ENCODE assay signal across 8 mouse cellular contexts in genomic region chr8:126806181-126806560, GRCm38 (mm10).
DNase-seq lines count a peak whose midpoint lies in the region; ATAC-seq and TF ChIP-seq lines count a peak whose summit lies in the region.

No protein-coding gene starts in this region.

- no peak for ATAC-seq in forebrain, embryonic 15.5 days (replicated peaks)
- no peak for ATAC-seq in forebrain, postnatal 0 days
- no peak for ATAC-seq in lung, embryonic 15.5 days (ENCODE audit: borderline replicate concordance, extremely low read depth, low FRiP score, low TSS enrichment)
- no peak for ATAC-seq in hindbrain, embryonic 14.5 days (ENCODE audit: low FRiP score)
- no peak for ATAC-seq in liver, embryonic 16.5 days (ENCODE audit: low read depth)

- 86% methylated on average over 3 of the region's 3 CpGs for WGBS in forebrain, embryonic 15.5 days
- WGBS in forebrain, postnatal 0 days = 87% methylated on average over 3 of the region's 3 CpGs
- WGBS in lung, embryonic 15.5 days = 60% methylated on average over 3 of the region's 3 CpGs
- 94% methylated on average over 3 of the region's 3 CpGs for WGBS in hindbrain, embryonic 14.5 days
- WGBS in liver, embryonic 16.5 days (ENCODE audit: insufficient replicate concordance) = 37% methylated on average over 3 of the region's 3 CpGs

- H3K36me3 ChIP-seq in forebrain, embryonic 15.5 days = no peaks in the 10 kb centered on the region
- no peaks in the 10 kb centered on the region for H3K36me3 ChIP-seq in forebrain, postnatal 0 days (ENCODE audit: insufficient read depth)
- H3K36me3 ChIP-seq in lung, embryonic 15.5 days = no peaks in the 10 kb centered on the region
- no peaks in the 10 kb centered on the region for H3K36me3 ChIP-seq in hindbrain, embryonic 14.5 days (replicated peaks; ENCODE audit: control insufficient read depth, insufficient read depth)
- no peaks in the 10 kb centered on the region for H3K36me3 ChIP-seq in liver, embryonic 16.5 days (ENCODE audit: control insufficient read depth, insufficient read depth)

- 0 out of 2 replicates have a peak overlapping the region, but pooled peaks have one; percentile 19 for H3K27ac ChIP-seq in forebrain, embryonic 15.5 days (replicated peaks)
- no peak overlapping the region; the same call in 1 of the 2 replicates for H3K27ac ChIP-seq in forebrain, postnatal 0 days (ENCODE audit: low read depth, low read length)
- peak overlapping the region; percentile 79 for H3K27ac ChIP-seq in lung, embryonic 15.5 days
- 0 out of 2 replicates have a peak overlapping the region, but pooled peaks have one; percentile 26 for H3K27ac ChIP-seq in hindbrain, embryonic 14.5 days
- peak overlapping the region; percentile 85 for H3K27ac ChIP-seq in liver, embryonic 16.5 days (ENCODE audit: low read length)

- no peak for DNase-seq in forebrain, postnatal 0 days
- DNase-seq in lung, postnatal 14 days = no peak
- no peak for DNase-seq in hindbrain, embryonic 14.5 days (ENCODE audit: low spot score)
- DNase-seq in adrenal gland, postnatal 14 days = no peak
- DNase-seq in layer of hippocampus, adult 18-20 months (ENCODE audit: low spot score in 2 of 2) = no peak

- H3K4me3 ChIP-seq in forebrain, embryonic 15.5 days = no peak overlapping the region
- no peak overlapping the region for H3K4me3 ChIP-seq in forebrain, postnatal 0 days (ENCODE audit: low read depth, low read length)
- H3K4me3 ChIP-seq in lung, embryonic 15.5 days = no peak overlapping the region
- H3K4me3 ChIP-seq in hindbrain, embryonic 14.5 days (replicated peaks; ENCODE audit: low read length) = no peak overlapping the region
- no peak overlapping the region for H3K4me3 ChIP-seq in liver, embryonic 16.5 days (ENCODE audit: low read depth, low read length)

- no peaks in the 10 kb centered on the region for H3K27me3 ChIP-seq in forebrain, embryonic 15.5 days
- H3K27me3 ChIP-seq in forebrain, postnatal 0 days (ENCODE audit: insufficient read depth, low read length) = no peaks in the 10 kb centered on the region
- H3K27me3 ChIP-seq in lung, embryonic 15.5 days = no peaks in the 10 kb centered on the region
- H3K27me3 ChIP-seq in hindbrain, embryonic 14.5 days (ENCODE audit: control insufficient read depth, insufficient read depth, low read length) = no peaks in the 10 kb centered on the region
- H3K27me3 ChIP-seq in liver, embryonic 16.5 days (ENCODE audit: control insufficient read depth, insufficient read depth, low read depth, low read length) = no peaks in the 10 kb centered on the region

- no peak overlapping the region for H3K4me2 ChIP-seq in forebrain, embryonic 15.5 days (replicated peaks)
- no peak overlapping the region for H3K4me2 ChIP-seq in forebrain, postnatal 0 days (ENCODE audit: low read depth)
- no peak overlapping the region for H3K4me2 ChIP-seq in lung, embryonic 15.5 days
- no peak overlapping the region for H3K4me2 ChIP-seq in hindbrain, embryonic 14.5 days (replicated peaks)
- H3K4me2 ChIP-seq in liver, embryonic 16.5 days (ENCODE audit: low read depth, low read length) = no peak overlapping the region

- no peaks in the 10 kb centered on the region for H3K4me1 ChIP-seq in forebrain, embryonic 15.5 days
- H3K4me1 ChIP-seq in forebrain, postnatal 0 days (ENCODE audit: insufficient read depth) = no peaks in the 10 kb centered on the region
- peaks cover 17% of the 10 kb centered on the region for H3K4me1 ChIP-seq in lung, embryonic 15.5 days
- no peaks in the 10 kb centered on the region for H3K4me1 ChIP-seq in hindbrain, embryonic 14.5 days (replicated peaks; ENCODE audit: control insufficient read depth, insufficient read depth, low read length)
- peaks cover 30% of the 10 kb centered on the region for H3K4me1 ChIP-seq in liver, embryonic 16.5 days (ENCODE audit: control insufficient read depth, low read depth, low read length)

- no peak overlapping the region for H3K9ac ChIP-seq in forebrain, embryonic 15.5 days (replicated peaks)
- no peak overlapping the region for H3K9ac ChIP-seq in forebrain, postnatal 0 days
- no peak overlapping the region for H3K9ac ChIP-seq in lung, embryonic 15.5 days
- no peak overlapping the region for H3K9ac ChIP-seq in hindbrain, embryonic 14.5 days
- peak overlapping the region; percentile 15; the same call in 1 of the 2 replicates for H3K9ac ChIP-seq in liver, embryonic 16.5 days (ENCODE audit: low read depth, low read length)

- H3K9me3 ChIP-seq in forebrain, embryonic 15.5 days = no peaks in the 10 kb centered on the region
- H3K9me3 ChIP-seq in forebrain, postnatal 0 days (ENCODE audit: low read length) = no peaks in the 10 kb centered on the region
- no peaks in the 10 kb centered on the region for H3K9me3 ChIP-seq in lung, embryonic 15.5 days
- no peaks in the 10 kb centered on the region for H3K9me3 ChIP-seq in hindbrain, embryonic 14.5 days (ENCODE audit: control insufficient read depth, low read length)
- no peaks in the 10 kb centered on the region for H3K9me3 ChIP-seq in liver, embryonic 16.5 days (replicated peaks; ENCODE audit: control insufficient read depth, low read length)

- no peak for TF ChIP-seq CTCF in forebrain, postnatal 0 days (IDR thresholded peaks at IDR 0.05; ENCODE audit: low read depth)
